Mouse (Mus musculus): ENCODE measurements around the gene Pltp.

Pltp gene

DNA sequence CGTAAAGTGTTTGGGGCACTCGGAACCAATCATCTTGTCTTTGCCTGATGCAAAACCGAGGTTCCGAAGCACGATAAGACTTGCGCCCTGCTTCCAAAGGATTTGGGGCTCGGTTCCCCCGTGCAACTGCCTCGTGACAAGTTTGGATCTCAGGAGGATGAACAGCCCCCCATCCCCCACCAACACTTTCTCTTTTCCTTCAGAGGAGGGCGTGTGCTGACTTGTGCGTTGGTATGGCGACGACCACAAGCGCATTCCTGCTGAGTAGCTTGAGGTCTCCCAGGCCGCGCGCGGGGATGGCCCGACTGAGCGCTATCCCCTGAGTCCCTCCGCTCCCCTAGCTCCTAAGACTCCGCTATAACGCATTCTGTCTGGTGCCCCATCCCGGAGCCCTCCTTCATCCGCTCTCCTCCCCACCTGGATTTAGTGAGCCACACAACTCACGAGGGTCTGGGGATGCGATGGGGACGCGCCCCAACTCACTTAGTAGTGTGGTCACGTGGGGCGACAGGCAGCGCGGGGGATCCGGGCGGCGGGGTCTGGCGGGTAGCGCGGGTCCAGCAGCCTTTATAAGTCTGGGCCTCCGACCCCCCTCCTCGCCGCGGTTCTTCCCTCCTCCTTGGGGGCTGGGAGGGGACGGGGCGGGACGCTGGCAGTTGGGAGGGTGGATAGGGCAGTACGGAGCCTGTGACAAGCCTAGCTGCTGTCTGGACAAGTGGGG lies at the start of gene Pltp:
Gene Pltp, minus strand, starts transcription at position 611 of the 721 bp plus-strand sequence.
- in situ Hi-C loops (cut with MboI; ENCODE audit: low sequenced_read_pairs) = no loop called here

DNA sequence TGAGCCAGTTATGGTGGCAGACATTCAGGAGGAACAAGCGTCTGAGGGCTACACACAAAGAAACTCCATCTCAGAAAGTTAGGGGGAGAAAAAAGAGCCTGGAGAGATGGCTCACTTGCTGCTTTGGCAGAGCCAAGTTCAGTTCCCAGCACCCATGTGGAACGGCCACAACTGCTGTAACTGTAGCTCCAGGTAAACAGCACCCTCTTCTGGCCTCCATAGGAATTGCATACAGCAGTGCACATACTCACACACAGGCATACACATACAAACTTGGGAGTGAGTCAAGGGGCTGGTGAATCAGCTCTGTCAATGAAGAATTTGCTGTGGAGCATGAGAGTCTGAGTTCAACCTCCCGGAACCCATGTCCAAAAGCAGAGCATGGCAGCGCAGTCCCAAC lies 48.6 kb upstream of the Pltp start:
- in situ Hi-C loops (cut with MboI; ENCODE audit: low sequenced_read_pairs) = no loop called here

DNA sequence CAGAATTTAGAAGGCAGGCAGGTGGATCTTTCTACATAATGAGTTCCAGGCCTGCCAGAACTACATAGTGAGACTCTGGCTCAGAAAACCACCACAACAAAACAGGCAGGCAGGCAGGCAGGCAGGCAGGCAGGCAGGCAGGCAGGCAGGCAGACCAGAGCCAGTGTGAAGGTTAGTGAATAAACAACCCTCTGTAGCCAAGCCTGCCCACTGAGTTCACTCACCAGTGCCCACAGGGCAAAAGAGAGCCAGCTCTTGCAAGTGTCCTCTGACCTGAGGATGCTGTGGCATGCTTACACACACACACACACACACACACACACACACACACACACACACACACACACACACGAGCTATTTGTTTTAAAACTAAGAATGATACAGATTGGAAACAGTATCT lies 46.0 kb upstream of the Pltp start:
- in situ Hi-C loops (cut with MboI; ENCODE audit: low sequenced_read_pairs) = no loop called here

DNA sequence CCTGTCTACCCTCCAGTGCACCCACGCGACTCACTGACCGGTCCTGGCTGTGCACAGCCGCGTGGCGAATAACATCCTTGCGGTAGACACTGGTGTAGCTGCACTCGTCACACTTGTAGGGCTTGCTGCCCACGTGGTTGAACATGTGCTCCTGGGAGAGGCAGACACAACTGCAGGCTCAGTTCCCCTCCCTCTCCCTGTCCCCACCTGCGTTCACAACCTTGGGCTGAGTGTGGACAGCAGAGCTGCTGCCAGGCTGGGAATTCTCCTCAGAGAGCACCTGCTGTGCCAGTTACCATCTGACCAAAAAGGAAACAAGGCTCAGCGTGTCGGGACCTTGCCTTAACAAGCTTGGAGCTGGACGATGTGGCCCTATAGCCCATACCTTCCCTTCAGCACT lies 43.9 kb upstream of the Pltp start:
- in situ Hi-C loops (cut with MboI; ENCODE audit: low sequenced_read_pairs) = no loop called here

DNA sequence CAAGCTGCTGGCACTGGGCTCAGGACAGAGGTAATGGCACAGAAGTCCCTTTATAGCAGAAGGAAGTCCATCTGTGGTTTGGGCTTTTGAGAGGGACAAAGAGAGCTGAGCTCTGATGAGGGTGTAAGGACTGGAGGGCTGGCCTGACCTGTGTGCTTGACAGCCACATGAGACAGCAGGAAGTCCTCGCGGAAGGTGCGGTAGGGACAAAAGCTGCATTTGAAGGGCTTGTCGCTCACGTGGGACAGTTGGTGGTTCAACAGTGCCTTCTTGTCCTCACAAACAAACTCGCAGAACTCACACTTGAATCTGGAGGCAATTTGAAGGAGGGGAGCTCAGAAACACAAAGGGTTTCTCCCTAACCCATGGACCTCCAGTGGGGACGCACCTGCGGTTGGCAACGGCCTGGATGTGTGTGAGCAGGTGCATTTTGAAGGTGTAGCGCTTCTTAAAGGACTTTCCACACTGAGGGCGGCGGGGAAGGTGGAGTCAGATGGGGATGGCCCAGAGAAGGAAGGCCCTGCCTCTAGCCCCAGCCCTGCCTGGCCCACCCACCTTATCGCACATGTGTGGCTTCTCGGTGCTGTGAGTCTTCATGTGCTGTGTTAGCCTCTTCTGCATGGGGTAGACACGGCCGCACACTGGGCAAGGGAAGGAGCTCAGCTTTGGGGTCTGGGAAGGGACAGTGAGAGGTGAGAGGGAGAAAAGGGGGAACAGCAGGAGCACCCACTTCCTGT lies 42.4 kb upstream of the Pltp start:
- in situ Hi-C loops (cut with MboI; ENCODE audit: low sequenced_read_pairs) = no loop called here

DNA sequence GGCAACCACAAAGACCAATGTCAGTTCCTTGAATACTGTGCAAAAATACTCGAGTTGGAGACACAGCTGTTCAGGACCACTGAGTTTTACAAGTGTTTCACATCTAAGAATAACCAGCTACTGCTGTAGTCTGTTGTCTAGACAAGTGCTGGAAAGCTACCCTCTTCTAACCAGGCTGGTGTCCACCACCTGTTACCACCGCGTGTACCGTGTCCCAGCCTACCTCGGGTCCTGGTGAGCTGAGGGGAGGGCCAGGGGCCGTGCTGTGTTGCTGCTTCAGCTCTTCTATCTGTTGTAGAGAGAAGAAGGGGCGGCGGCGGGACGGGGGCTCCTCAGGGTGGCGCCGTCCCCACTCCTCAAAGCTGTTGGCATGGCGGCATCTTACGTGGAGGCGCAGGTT lies 41.5 kb upstream of the Pltp start:
- in situ Hi-C loops (cut with MboI; ENCODE audit: low sequenced_read_pairs) = no loop called here

DNA sequence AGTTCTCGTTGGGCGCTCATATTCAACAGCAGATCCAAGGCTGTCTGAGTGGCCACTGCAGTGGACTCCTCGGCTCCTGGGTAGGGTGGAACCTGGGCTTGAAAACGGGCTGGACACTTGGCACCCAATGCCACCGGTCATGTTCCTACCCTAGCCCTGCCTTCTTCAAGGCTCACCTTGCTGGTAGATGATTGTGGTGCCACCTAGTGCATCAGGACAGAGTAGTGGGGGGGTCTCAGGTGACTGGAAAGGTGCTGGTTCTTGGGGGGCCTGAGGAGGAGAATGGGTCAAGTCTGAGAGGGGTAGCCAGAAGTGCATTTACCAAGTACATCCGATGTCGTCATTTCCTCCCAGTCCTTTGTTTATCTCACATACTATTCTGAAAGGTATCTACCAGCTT lies 40.5 kb upstream of the Pltp start:
- in situ Hi-C loops (cut with MboI; ENCODE audit: low sequenced_read_pairs) = no loop called here

- in situ Hi-C loops (cut with MboI; ENCODE audit: low sequenced_read_pairs) = no loop called here
Measured at GRCm38 (mm10) chr2:164895885-164896284, 38.4 kb upstream of the Pltp start.

- in situ Hi-C loops (cut with MboI; ENCODE audit: low sequenced_read_pairs) = no loop called here
Measured at GRCm38 (mm10) chr2:164894644-164895043, 37.1 kb upstream of the Pltp start.

DNA sequence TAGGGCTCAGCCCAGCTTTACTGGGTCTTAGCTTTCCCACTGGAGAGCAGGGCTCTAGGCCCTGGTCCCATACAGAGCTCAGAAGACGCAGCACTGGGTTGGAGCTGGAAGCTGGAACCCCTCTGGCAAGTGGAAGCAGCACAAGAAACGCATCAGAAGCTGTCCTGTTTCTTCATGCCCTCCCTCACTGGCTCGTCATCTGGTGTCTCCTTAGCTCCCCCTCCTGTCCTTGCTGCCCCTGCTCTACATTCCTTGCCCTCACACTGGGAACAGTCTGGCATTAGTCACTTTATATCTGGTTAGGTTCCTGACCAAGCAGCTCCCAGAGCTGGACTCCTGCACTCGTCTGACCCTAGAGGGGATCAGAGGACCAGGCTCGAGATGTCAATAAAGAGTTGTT lies 36.5 kb upstream of the Pltp start:
- in situ Hi-C loops (cut with MboI; ENCODE audit: low sequenced_read_pairs) = no loop called here

DNA sequence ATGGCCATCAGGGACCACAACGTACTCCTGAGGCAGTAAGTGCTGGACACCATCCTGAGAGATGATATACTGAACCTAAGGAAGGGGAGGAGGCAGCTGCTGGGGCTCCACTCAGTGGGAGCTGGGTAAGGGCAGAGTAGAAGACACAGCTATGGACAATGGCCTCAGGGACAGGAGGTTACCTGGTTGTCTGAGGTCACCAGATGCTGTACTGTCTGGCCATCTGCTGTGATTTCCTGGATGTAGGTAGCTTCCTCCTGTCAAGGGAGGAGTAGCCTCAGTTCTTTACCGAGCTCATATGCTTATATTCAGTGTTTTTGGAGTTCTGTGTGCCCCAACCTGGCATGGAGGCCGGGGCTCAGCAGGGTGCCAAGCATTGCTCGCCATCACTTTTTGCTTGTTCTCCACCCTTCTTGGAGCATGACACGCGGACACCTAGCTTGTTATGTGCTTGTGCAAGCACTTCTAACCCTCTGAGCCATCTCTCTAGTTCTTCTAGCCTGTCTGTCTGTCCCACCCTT lies 35.2 kb upstream of the Pltp start:
- in situ Hi-C loops (cut with MboI; ENCODE audit: low sequenced_read_pairs) = no loop called here

DNA sequence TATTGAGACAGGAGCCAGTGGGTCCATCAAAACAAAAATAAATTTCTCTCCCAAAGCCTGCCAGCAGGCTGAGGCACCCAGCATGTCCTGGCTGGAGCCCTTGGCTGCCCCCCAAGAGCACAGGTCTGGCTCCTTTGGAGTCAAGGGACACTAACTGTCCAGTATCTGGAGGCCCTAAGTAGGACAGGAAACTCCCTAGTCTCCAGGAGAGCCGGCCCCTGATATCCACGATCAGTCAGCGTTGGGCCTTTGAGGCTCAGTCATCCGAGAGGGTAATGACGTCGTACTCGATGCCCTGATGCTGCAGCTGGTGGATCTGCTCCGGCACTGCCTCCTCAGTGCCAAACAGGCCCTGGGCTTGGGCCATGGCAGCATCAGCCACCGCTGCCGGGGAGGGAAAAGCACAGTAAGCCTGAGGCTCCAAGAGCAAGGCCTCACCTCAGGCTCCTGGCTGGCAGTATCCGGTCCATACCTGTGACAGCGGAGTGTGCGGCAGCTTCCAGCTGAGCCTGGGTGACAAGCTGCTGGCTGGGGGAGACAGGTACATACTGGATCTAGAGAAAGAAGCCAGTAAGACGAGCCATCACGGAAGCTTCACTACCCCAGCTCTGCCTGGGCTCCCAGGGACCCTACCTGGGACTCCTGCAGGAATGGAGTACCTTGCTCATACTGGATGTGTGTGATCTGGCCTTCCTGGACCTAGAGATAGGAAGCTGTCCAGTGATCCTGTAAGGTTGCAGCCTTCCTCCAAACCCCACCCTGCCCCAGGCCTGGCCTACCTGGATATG lies 34.6 kb upstream of the Pltp start:
- in situ Hi-C loops (cut with MboI; ENCODE audit: low sequenced_read_pairs) = no loop called here

- in situ Hi-C loops (cut with MboI; ENCODE audit: low sequenced_read_pairs) = no loop called here
Measured at GRCm38 (mm10) chr2:164891056-164891834, 33.7 kb upstream of the Pltp start.

- in situ Hi-C loops (cut with MboI; ENCODE audit: low sequenced_read_pairs) = no loop called here
Measured at GRCm38 (mm10) chr2:164890411-164891049, 33.0 kb upstream of the Pltp start.

DNA sequence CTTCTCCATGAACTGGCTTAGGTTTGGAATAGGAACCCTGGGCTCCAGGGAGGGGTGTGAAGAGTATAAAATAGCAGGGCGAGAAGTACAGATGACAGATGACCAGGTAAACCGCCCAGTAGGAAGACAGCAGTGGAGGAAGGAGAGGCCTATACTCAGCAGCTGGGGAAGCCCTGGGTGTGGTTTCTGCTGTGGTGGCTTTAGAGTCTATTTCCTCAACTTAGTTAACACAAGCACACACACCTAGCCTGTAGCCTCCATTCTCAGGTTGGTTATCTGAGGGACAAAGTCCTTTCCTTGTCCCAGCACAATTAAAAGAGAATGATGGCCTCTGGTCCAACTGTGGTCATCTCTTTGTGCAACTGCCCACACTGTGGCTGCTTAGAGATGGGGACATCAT lies 32.4 kb upstream of the Pltp start:
- in situ Hi-C loops (cut with MboI; ENCODE audit: low sequenced_read_pairs) = no loop called here

DNA sequence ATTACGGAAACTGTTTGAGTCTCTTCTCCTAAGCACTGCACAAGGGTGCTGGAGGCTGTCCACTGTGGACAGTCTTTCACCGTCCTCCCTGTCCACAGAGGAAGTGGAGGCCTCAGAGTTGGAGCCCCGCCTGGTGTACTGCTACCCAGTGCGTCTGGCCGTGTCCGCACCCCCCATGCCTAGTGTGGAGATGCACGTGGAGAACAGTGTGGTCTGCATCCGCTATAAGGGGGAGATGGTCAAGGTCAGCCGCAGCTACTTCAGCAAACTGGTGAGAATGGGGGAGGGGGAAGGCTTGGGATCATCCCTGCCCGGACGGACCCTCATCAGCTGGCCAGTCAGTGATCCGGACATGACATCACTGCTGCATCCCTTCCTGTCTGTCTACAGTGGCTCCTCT lies 31.5 kb upstream of the Pltp start:
- in situ Hi-C loops (cut with MboI; ENCODE audit: low sequenced_read_pairs) = no loop called here

- in situ Hi-C loops (cut with MboI; ENCODE audit: low sequenced_read_pairs) = no loop called here
Measured at GRCm38 (mm10) chr2:164886617-164887016, 29.1 kb upstream of the Pltp start.

- in situ Hi-C loops (cut with MboI; ENCODE audit: low sequenced_read_pairs) = no loop called here
Measured at GRCm38 (mm10) chr2:164885788-164886187, 28.3 kb upstream of the Pltp start.

DNA sequence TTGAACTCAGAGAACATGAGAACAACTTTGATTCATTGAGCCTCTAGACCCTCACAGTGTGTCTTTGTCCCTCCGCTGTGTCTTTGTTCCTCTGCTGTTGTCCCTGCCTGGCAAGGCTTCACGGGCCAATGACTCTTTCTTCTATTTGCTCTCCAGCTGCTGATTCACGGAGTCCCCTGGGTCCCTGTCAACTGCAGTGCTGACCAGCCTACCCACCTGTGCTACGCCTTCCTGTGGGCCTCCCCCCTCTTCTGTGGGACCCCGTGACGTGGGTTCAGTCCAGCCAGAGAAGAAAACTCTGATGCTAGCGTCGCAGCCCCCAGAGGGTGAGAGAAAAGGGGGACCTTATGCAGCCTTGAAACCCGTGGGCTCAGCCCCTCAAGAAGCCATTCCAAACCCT lies 25.1 kb upstream of the Pltp start:
- in situ Hi-C loops (cut with MboI; ENCODE audit: low sequenced_read_pairs) = no loop called here

- in situ Hi-C loops (cut with MboI; ENCODE audit: low sequenced_read_pairs) = no loop called here
Measured at GRCm38 (mm10) chr2:164879568-164880277, 22.2 kb upstream of the Pltp start.

All from CH12F3 (cell line).